Mouse (Mus musculus): ENCODE measurements at regions not wholly inside any gene's neighbourhood (a gene's known extent, or its start where the extent isn't known, plus 50 kb on each side); places are given as distances from the start of the nearest gene placed in this dataset.
A peak's percentile ranks its signal among the peaks of the same experiment; 100 is the strongest.

- no peak for DNase-seq (ENCODE audit: low spot score)
Measured at GRCm38 (mm10) chr15:52783940-52784339, 1100.8 kb upstream of the Gm7489 start.

GRCm38 (mm10) chr15:52785196-52785595, 1099.5 kb upstream of the Gm7489 start:
- DNase-seq (ENCODE audit: low spot score) = no peak

GRCm38 (mm10) chr15:52785976-52786375, 1098.7 kb upstream of the Gm7489 start:
- DNase-seq (ENCODE audit: low spot score) = no peak

GRCm38 (mm10) chr15:52805479-52806199, 1079.1 kb upstream of the Gm7489 start:
- DNase-seq (ENCODE audit: low spot score) = no peak

- DNase-seq (ENCODE audit: low spot score) = no peak
Measured at GRCm38 (mm10) chr15:52808622-52809021, 1076.1 kb upstream of the Gm7489 start.

- no peak for DNase-seq (ENCODE audit: low spot score)
Measured at GRCm38 (mm10) chr15:52820796-52821195, 1063.9 kb upstream of the Gm7489 start.

GRCm38 (mm10) chr15:52836896-52837295, 1047.8 kb upstream of the Gm7489 start:
- no peak for DNase-seq (ENCODE audit: low spot score)

GRCm38 (mm10) chr15:52848132-52848531, 1036.6 kb upstream of the Gm7489 start:
- DNase-seq (ENCODE audit: low spot score) = no peak

GRCm38 (mm10) chr15:52858682-52859081, 1026.0 kb upstream of the Gm7489 start:
- no peak for DNase-seq (ENCODE audit: low spot score)

GRCm38 (mm10) chr15:52863494-52863893, 1021.2 kb upstream of the Gm7489 start:
- no peak for DNase-seq (ENCODE audit: low spot score)

GRCm38 (mm10) chr15:52892244-52892950, 992.3 kb upstream of the Gm7489 start:
- DNase-seq (ENCODE audit: low spot score) = no peak

- DNase-seq (ENCODE audit: low spot score) = no peak
Measured at GRCm38 (mm10) chr15:52898107-52898506, 986.6 kb upstream of the Gm7489 start.

- DNase-seq (ENCODE audit: low spot score) = no peak
Measured at GRCm38 (mm10) chr15:52899403-52899802, 985.3 kb upstream of the Gm7489 start.

GRCm38 (mm10) chr15:52899822-52900221, 984.9 kb upstream of the Gm7489 start:
- no peak for DNase-seq (ENCODE audit: low spot score)

- no peak for DNase-seq (ENCODE audit: low spot score)
Measured at GRCm38 (mm10) chr15:52905231-52905630, 979.5 kb upstream of the Gm7489 start.

GRCm38 (mm10) chr15:52907217-52907616, 977.5 kb upstream of the Gm7489 start:
- DNase-seq (ENCODE audit: low spot score) = no peak

GRCm38 (mm10) chr15:52922277-52922676, 962.4 kb upstream of the Gm7489 start:
- no peak for DNase-seq (ENCODE audit: low spot score)

GRCm38 (mm10) chr15:52928408-52928807, 956.3 kb upstream of the Gm7489 start:
- DNase-seq (ENCODE audit: low spot score) = peak; percentile 33

- DNase-seq (ENCODE audit: low spot score) = no peak
Measured at GRCm38 (mm10) chr15:52937138-52937537, 947.6 kb upstream of the Gm7489 start.

- DNase-seq (ENCODE audit: low spot score) = no peak
Measured at GRCm38 (mm10) chr15:52944592-52944991, 940.1 kb upstream of the Gm7489 start.

- DNase-seq (ENCODE audit: low spot score) = no peak
Measured at GRCm38 (mm10) chr15:52948196-52948595, 936.5 kb upstream of the Gm7489 start.

- no peak for DNase-seq (ENCODE audit: low spot score)
Measured at GRCm38 (mm10) chr15:52953480-52953879, 931.2 kb upstream of the Gm7489 start.
